Mouse (Mus musculus): ENCODE results near the gene Gm7075. TPM values are rescaled to one million over a fixed set of nuclear protein-coding genes. Genes with fewer than 3 reads are reported as not detected.
A peak's percentile ranks its signal among the peaks of the same experiment; 100 is the strongest.
"Not testable (repeated sequence)": the region's sequence is repeated elsewhere in the genome, so short reads cannot be mapped to it uniquely, and the experiment has no call there.

Gene Gm7075
- polyA plus RNA-seq, 1 experiment from 2014 or later = not detected

DNA sequence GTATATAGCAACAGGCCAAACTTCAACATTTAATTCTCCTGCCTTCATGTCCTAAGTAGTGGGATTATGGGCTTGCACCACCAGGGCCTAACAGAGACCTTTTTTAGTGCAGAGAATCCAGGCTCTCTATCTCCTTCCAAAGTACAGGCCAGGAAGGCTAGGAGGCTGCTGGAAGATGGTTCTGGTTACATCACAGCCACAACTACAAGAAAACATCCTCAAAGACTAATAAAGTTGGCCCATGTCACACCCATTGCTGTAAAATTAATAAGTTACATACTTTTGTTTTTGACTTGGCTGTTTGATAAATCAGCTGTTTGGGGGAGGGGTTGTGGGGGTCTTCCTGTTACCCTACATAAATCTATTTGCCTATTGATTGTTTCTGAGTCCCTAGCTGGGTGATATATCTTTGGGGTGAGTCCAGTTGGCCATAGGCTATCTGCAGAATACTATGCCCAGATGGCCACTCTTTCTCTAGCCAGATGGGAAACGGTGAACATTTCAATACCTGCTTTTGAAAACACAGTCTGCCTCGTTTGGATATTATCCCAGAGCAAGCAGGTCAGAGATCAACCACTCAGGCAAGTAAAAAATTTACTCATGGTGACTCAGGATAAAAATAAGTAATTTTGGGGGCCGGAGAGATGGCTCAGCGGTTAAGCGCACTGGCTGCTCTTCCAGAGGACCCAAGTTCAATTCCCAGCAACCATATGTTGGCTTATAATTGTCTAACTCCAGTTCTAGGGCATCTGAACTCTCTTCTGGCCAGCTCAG lies 18.7 kb downstream of the Gm7075 start:
- WGBS = 78% methylated on average over 5 of the region's 5 CpGs
- no peaks in the 10 kb centered on the region for H3K36me3 ChIP-seq (ENCODE audit: control insufficient read depth, insufficient read depth, low read length)
- no peak overlapping the region for H3K27ac ChIP-seq (ENCODE audit: low read length)
- no peak for ATAC-seq
- no peak overlapping the region for H3K4me2 ChIP-seq (ENCODE audit: low read depth, low read length)
- no peaks in the 10 kb centered on the region for H3K4me1 ChIP-seq (ENCODE audit: control insufficient read depth, insufficient read depth, low read length)
- H3K4me3 ChIP-seq (ENCODE audit: low read length) = no peak overlapping the region
- no peak overlapping the region for H3K9ac ChIP-seq (ENCODE audit: low read depth, low read length)
- H3K9me3 ChIP-seq (ENCODE audit: control insufficient read depth, low read length) = no peaks in the 10 kb centered on the region
- no peaks in the 10 kb centered on the region for H3K27me3 ChIP-seq (replicated peaks; ENCODE audit: control insufficient read depth, insufficient read depth, low read length)

DNA sequence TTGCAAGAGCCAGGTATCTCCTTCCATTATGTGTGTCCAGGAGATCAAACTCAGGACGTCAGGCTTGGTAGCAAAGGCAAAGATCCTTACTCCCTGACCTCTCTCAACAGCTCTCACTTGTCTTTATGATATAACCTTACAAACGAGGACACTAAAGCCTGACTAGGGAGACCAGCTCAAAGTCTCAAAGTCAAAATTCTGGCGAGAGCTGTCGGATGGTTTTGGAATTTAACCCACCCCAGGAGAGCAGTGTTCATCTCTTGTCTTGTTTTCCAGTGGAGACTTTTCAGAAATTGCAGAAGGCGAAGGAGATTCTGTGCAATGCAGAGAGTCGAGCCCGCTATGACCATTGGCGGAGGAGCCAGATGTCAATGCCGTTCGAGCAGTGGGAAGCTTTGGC lies 24.6 kb downstream of the Gm7075 start:
- H3K4me2 ChIP-seq (ENCODE audit: low read depth, low read length) = no peak overlapping the region
- H3K4me3 ChIP-seq (ENCODE audit: low read length) = no peak overlapping the region
- H3K27ac ChIP-seq (ENCODE audit: low read length) = no peak overlapping the region
- no peaks in the 10 kb centered on the region for H3K27me3 ChIP-seq (replicated peaks; ENCODE audit: control insufficient read depth, insufficient read depth, low read length)
- no peak overlapping the region for H3K9ac ChIP-seq (ENCODE audit: low read depth, low read length)
- H3K36me3 ChIP-seq (ENCODE audit: control insufficient read depth, insufficient read depth, low read length) = no peaks in the 10 kb centered on the region
- 90% methylated on average over 10 of the region's 10 CpGs for WGBS
- ATAC-seq = no peak
- H3K9me3 ChIP-seq (ENCODE audit: control insufficient read depth, low read length) = no peaks in the 10 kb centered on the region
- no peaks in the 10 kb centered on the region for H3K4me1 ChIP-seq (ENCODE audit: control insufficient read depth, insufficient read depth, low read length)

GRCm38 (mm10) chr10:63388948-63389347 lies 32.6 kb downstream of the Gm7075 start:
- Histone ChIP-seq H3K27me3 (replicated peaks; ENCODE audit: control insufficient read depth, insufficient read depth, low read length) (no peaks in the 10 kb centered on the region), H3K4me2 (ENCODE audit: low read depth, low read length) (no peak overlapping the region), H3K9me3 (ENCODE audit: control insufficient read depth, low read length) (no peaks in the 10 kb centered on the region), H3K27ac (ENCODE audit: low read length) (no peak overlapping the region), H3K4me1 (ENCODE audit: control insufficient read depth, insufficient read depth, low read length) (no peaks in the 10 kb centered on the region), H3K36me3 (ENCODE audit: control insufficient read depth, insufficient read depth, low read length) (no peaks in the 10 kb centered on the region), H3K9ac (ENCODE audit: low read depth, low read length) (no peak overlapping the region), H3K4me3 (ENCODE audit: low read length) (no peak overlapping the region)
- ATAC-seq = no peak
- 76% methylated on average over 4 of the region's 4 CpGs for WGBS

- 3% methylated on average over 10 of the region's 10 CpGs for WGBS
Observed at GRCm38 (mm10) chr10:63386991-63387390, 34.6 kb downstream of the Gm7075 start.

GRCm38 (mm10) chr10:63386444-63386843 lies 35.1 kb downstream of the Gm7075 start:
- H3K27ac ChIP-seq (ENCODE audit: low read length) = peak overlapping the region; percentile 43
- H3K9me3 ChIP-seq (ENCODE audit: control insufficient read depth, low read length) = no peaks in the 10 kb centered on the region
- H3K36me3 ChIP-seq (ENCODE audit: control insufficient read depth, insufficient read depth, low read length) = no peaks in the 10 kb centered on the region
- H3K4me1 ChIP-seq (ENCODE audit: control insufficient read depth, insufficient read depth, low read length) = 0 out of 2 replicates have a peak, but pooled peaks cover 1% of the 10 kb centered on the region
- whole genome bisulfite sequencing = under 1% methylated on average over 19 of the region's 19 CpGs
- H3K4me2 ChIP-seq (ENCODE audit: low read depth, low read length) = peak overlapping the region; percentile 68
- no peaks in the 10 kb centered on the region for H3K27me3 ChIP-seq (replicated peaks; ENCODE audit: control insufficient read depth, insufficient read depth, low read length)
- peak; percentile 73 for ATAC-seq
- H3K4me3 ChIP-seq (ENCODE audit: low read length) = peak overlapping the region; percentile 61
- H3K9ac ChIP-seq (ENCODE audit: low read depth, low read length) = peak overlapping the region; percentile 69

More at GRCm38 (mm10) chr10:63386991-63387390, 34.6 kb downstream of the Gm7075 start:
- Histone ChIP-seq H3K27me3 (replicated peaks; ENCODE audit: control insufficient read depth, insufficient read depth, low read length) (no peaks in the 10 kb centered on the region), H3K4me2 (ENCODE audit: low read depth, low read length) (peak overlapping the region; percentile 68), H3K9ac (ENCODE audit: low read depth, low read length) (peak overlapping the region; percentile 69), H3K36me3 (ENCODE audit: control insufficient read depth, insufficient read depth, low read length) (no peaks in the 10 kb centered on the region), H3K27ac (ENCODE audit: low read length) (no peak overlapping the region), H3K9me3 (ENCODE audit: control insufficient read depth, low read length) (no peaks in the 10 kb centered on the region), H3K4me1 (ENCODE audit: control insufficient read depth, insufficient read depth, low read length) (no peaks in the 10 kb centered on the region), H3K4me3 (ENCODE audit: low read length) (peak overlapping the region; percentile 61)
- ATAC-seq = no peak

- H3K9ac ChIP-seq (ENCODE audit: low read depth, low read length) = 0 out of 2 replicates have a peak overlapping the region, but pooled peaks have one; percentile 69
- ATAC-seq; H3K4me1 ChIP-seq (ENCODE audit: control insufficient read depth, insufficient read depth, low read length); H3K9me3 ChIP-seq (ENCODE audit: control insufficient read depth, low read length); H3K27ac ChIP-seq (ENCODE audit: low read length); H3K36me3 ChIP-seq (ENCODE audit: control insufficient read depth, insufficient read depth, low read length); H3K27me3 ChIP-seq (replicated peaks; ENCODE audit: control insufficient read depth, insufficient read depth, low read length): not testable (repeated sequence)
- peak overlapping the region; percentile 61 for H3K4me3 ChIP-seq (ENCODE audit: low read length)
- 28% methylated on average over 5 of the region's 5 CpGs for WGBS
- H3K4me2 ChIP-seq (ENCODE audit: low read depth, low read length) = peak overlapping the region; percentile 68
Observed at GRCm38 (mm10) chr10:63385897-63386296, 35.7 kb downstream of the Gm7075 start.

- no peak within 1 kb of the TSS for H3K27ac ChIP-seq (ENCODE audit: low read length)
- WGBS = under 1% methylated on average over 28 of the region's 28 CpGs
Observed at GRCm38 (mm10) chr10:63382372-63383279, 39.0 kb downstream of the Gm7075 start, which contains the start of gene Dnajc12. Gene Dnajc12, plus strand, starts transcription at chr10:63382443.

GRCm38 (mm10) chr10:63381498-63382280 lies 39.9 kb downstream of the Gm7075 start, which contains the start of gene Sirt1:
Gene Sirt1, minus strand, starts transcription at chr10:63381704.
- peak; percentile 11 for ATAC-seq
- WGBS = 8% methylated on average over 24 of the region's 24 CpGs

More at GRCm38 (mm10) chr10:63382372-63383279, 39.0 kb downstream of the Gm7075 start, which contains the start of gene Dnajc12:
- Histone ChIP-seq H3K9ac (ENCODE audit: low read depth, low read length) (peak within 1 kb of the TSS; percentile 76), H3K4me1 (ENCODE audit: control insufficient read depth, insufficient read depth, low read length) (0 out of 2 replicates have a peak, but pooled peaks cover 5% of the 10 kb centered on the region), H3K36me3 (ENCODE audit: control insufficient read depth, insufficient read depth, low read length) (no peaks in the 10 kb centered on the region), H3K27me3 (replicated peaks; ENCODE audit: control insufficient read depth, insufficient read depth, low read length) (no peaks in the 10 kb centered on the region), H3K4me2 (ENCODE audit: low read depth, low read length) (peak within 1 kb of the TSS; percentile 75), H3K4me3 (ENCODE audit: low read length) (peak within 1 kb of the TSS; percentile 59), H3K9me3 (ENCODE audit: control insufficient read depth, low read length) (no peaks in the 10 kb centered on the region)
- peak; percentile 95 for ATAC-seq

More at GRCm38 (mm10) chr10:63381498-63382280, 39.9 kb downstream of the Gm7075 start, which contains the start of gene Sirt1:
- Histone ChIP-seq H3K27me3 (replicated peaks; ENCODE audit: control insufficient read depth, insufficient read depth, low read length) (no peaks in the 10 kb centered on the region), H3K9me3 (ENCODE audit: control insufficient read depth, low read length) (no peaks in the 10 kb centered on the region), H3K4me3 (ENCODE audit: low read length) (peak within 1 kb of the TSS; percentile 59), H3K4me2 (ENCODE audit: low read depth, low read length) (peak within 1 kb of the TSS; percentile 75), H3K27ac (ENCODE audit: low read length) (no peak within 1 kb of the TSS), H3K9ac (ENCODE audit: low read depth, low read length) (peak within 1 kb of the TSS; percentile 76), H3K36me3 (ENCODE audit: control insufficient read depth, insufficient read depth, low read length) (no peaks in the 10 kb centered on the region), H3K4me1 (ENCODE audit: control insufficient read depth, insufficient read depth, low read length) (0 out of 2 replicates have a peak, but pooled peaks cover 5% of the 10 kb centered on the region)
